Mouse (Mus musculus): ENCODE measurements around the gene Mettl26. TPM values are rescaled to one million over a fixed set of nuclear protein-coding genes. Genes with fewer than 3 reads are reported as not detected.

The Mettl26 gene
- 50.0 and 63.1 TPM in 2 replicates for total RNA-seq (2014; rRNA removed)
- 62.9 and 64.8 TPM in 2 replicates for polyA plus RNA-seq (2015; fragmentation: Nextera tagmentation; extraction: Ambion mirVana)

DNA sequence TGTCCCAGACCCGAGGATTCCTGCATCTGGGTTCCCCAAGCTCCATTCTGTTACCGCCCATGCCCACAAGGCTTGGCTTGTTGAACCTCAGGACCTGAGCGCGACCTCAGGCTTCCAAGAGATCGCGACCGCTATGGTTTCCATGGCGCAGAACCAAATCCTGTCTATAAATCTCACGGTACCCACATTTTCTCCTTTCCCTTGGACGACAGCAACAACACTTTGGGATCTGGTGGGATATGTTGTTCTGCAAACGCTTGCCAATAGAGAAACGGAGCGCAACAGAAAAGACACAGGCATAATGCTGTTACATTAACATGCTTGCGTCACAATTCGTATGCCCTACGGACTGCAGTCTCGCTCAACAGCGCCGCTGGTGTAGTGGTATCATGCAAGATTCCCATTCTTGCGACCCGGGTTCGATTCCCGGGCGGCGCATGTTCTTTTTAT is at the start of gene Mettl26:
Gene Mettl26, plus strand, starts transcription at position 354 of the 450 bp plus-strand sequence.
- no peaks in the 10 kb centered on the region for H3K27me3 ChIP-seq (ENCODE audit: insufficient read depth, low read length)
- WGBS: 0% methylated on average over 25 of the region's 25 CpGs
- H3K36me3 ChIP-seq (ENCODE audit: insufficient read depth, low read length): peaks cover 10% of the 10 kb centered on the region; the same call in 1 of the 2 replicates
- no peaks in the 10 kb centered on the region for H3K9me3 ChIP-seq (ENCODE audit: low read length)
- peak within 1 kb of the TSS; percentile 80 for H3K4me2 ChIP-seq (ENCODE audit: low read depth, low read length)
- H3K27ac ChIP-seq: peak within 1 kb of the TSS; percentile 96
- H3K4me3 ChIP-seq (ENCODE audit: low read length): peak within 1 kb of the TSS; percentile 69
- peak; percentile 68 for ATAC-seq
- TF ChIP-seq CTCF (IDR thresholded peaks at IDR 0.05; ENCODE audit: low read depth): peak; percentile 29; the same call in 1 of the 2 replicates
- H3K9ac ChIP-seq (replicated peaks; ENCODE audit: low read length): peak within 1 kb of the TSS; percentile 79
- H3K4me1 ChIP-seq (ENCODE audit: insufficient read depth, low read length): peaks cover 13% of the 10 kb centered on the region; the same call in 1 of the 2 replicates
- peak; percentile 95 for DNase-seq (ENCODE audit: low spot score)

DNA sequence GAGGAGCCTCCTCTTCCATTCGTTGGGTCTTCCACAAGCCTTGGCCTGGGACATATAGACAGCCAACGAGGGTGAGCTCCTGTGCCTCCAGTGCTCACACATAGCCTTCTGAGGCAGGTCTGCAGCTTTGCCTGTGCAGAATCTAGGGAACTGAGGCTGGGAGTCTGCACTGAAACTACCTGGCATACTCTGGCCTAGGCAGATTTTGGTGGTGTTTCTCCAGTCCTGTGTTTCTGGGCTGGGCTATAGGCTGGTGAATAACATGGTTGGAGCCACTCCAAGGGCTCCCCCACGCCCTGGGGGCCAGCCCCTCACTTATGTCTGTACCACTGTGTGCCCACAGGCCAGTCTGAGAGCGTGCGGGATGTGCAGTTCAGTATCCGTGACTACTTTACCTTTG is 49.6 kb upstream of the Mettl26 start:
- no peak overlapping the region for H3K4me3 ChIP-seq (ENCODE audit: low read length)
- H3K9ac ChIP-seq (replicated peaks; ENCODE audit: low read length): no peak overlapping the region
- H3K27ac ChIP-seq: no peak overlapping the region
- peaks cover 29% of the 10 kb centered on the region for H3K4me1 ChIP-seq (ENCODE audit: insufficient read depth, low read length)
- WGBS: 88% methylated on average over 6 of the region's 6 CpGs
- no peaks in the 10 kb centered on the region for H3K9me3 ChIP-seq (ENCODE audit: low read length)
- no peak overlapping the region for H3K4me2 ChIP-seq (ENCODE audit: low read depth, low read length)
- H3K27me3 ChIP-seq (ENCODE audit: insufficient read depth, low read length): no peaks in the 10 kb centered on the region
- DNase-seq (ENCODE audit: low spot score): no peak
- ATAC-seq: no peak
- H3K36me3 ChIP-seq (ENCODE audit: insufficient read depth, low read length): peaks cover 14% of the 10 kb centered on the region; the same call in 1 of the 2 replicates
- no peak for TF ChIP-seq CTCF (IDR thresholded peaks at IDR 0.05; ENCODE audit: low read depth)

DNA sequence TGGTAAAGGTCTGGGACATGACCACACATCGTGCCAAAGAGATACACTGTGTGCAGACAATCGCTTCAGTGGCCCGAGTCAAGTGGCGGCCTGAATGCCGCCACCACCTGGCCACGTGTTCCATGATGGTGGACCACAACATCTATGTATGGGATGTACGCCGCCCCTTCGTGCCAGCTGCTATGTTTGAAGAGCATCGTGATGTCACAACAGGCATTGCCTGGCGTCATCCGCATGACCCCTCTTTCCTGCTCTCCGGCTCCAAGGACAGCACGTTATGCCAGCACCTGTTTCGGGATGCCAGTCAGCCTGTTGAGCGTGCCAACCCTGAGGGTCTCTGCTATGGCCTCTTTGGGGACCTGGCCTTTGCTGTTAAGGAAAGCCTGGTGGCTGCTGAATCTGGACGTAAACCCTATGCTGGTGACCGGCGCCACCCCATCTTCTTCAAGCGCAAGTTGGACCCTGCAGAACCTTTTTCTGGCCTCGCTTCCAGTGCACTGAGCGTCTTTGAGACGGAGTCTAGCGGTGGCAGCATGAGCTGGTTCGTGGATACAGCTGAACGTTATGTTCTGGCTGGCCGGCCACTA is 48.8 kb upstream of the Mettl26 start:
- no peak overlapping the region for H3K27ac ChIP-seq
- no peak for TF ChIP-seq CTCF (IDR thresholded peaks at IDR 0.05; ENCODE audit: low read depth)
- H3K27me3 ChIP-seq (ENCODE audit: insufficient read depth, low read length): no peaks in the 10 kb centered on the region
- H3K4me1 ChIP-seq (ENCODE audit: insufficient read depth, low read length): peaks cover 29% of the 10 kb centered on the region
- H3K9me3 ChIP-seq (ENCODE audit: low read length): no peaks in the 10 kb centered on the region
- ATAC-seq (no peak), DNase-seq (ENCODE audit: low spot score) (no peak)
- H3K4me2 ChIP-seq (ENCODE audit: low read depth, low read length): no peak overlapping the region
- WGBS: 95% methylated on average over 27 of the region's 27 CpGs
- peaks cover 22% of the 10 kb centered on the region; the same call in 1 of the 2 replicates for H3K36me3 ChIP-seq (ENCODE audit: insufficient read depth, low read length)
- H3K4me3 ChIP-seq (ENCODE audit: low read length): no peak overlapping the region
- H3K9ac ChIP-seq (replicated peaks; ENCODE audit: low read length): no peak overlapping the region

DNA sequence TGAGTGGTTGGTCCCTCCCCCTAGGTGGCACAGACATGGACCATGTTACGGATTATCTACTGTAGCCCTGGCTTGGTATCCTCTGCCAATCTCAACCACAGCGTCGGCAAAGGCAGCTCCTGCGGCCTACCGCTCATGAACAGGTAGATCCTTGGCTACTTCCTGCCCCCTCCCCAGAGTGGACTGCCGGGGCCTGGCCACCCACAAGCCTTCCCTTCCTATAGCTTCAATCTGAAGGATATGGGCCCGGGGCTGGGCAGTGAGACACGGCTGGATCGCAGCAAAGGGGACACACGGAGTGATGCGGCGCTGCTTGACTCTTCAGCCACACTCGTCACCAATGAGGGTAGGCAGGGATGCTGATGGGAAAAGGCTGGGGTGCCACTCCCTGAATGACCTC is 47.9 kb upstream of the Mettl26 start:
- no peak overlapping the region for H3K4me3 ChIP-seq (ENCODE audit: low read length)
- H3K36me3 ChIP-seq (ENCODE audit: insufficient read depth, low read length): peaks cover 25% of the 10 kb centered on the region; the same call in 1 of the 2 replicates
- H3K27ac ChIP-seq: no peak overlapping the region
- no peak overlapping the region for H3K9ac ChIP-seq (replicated peaks; ENCODE audit: low read length)
- ATAC-seq (no peak), DNase-seq (ENCODE audit: low spot score) (no peak)
- no peak overlapping the region for H3K4me2 ChIP-seq (ENCODE audit: low read depth, low read length)
- 91% methylated on average over 13 of the region's 13 CpGs for WGBS
- H3K27me3 ChIP-seq (ENCODE audit: insufficient read depth, low read length): no peaks in the 10 kb centered on the region
- no peaks in the 10 kb centered on the region for H3K9me3 ChIP-seq (ENCODE audit: low read length)
- no peak for TF ChIP-seq CTCF (IDR thresholded peaks at IDR 0.05; ENCODE audit: low read depth)
- peaks cover 34% of the 10 kb centered on the region for H3K4me1 ChIP-seq (ENCODE audit: insufficient read depth, low read length)

DNA sequence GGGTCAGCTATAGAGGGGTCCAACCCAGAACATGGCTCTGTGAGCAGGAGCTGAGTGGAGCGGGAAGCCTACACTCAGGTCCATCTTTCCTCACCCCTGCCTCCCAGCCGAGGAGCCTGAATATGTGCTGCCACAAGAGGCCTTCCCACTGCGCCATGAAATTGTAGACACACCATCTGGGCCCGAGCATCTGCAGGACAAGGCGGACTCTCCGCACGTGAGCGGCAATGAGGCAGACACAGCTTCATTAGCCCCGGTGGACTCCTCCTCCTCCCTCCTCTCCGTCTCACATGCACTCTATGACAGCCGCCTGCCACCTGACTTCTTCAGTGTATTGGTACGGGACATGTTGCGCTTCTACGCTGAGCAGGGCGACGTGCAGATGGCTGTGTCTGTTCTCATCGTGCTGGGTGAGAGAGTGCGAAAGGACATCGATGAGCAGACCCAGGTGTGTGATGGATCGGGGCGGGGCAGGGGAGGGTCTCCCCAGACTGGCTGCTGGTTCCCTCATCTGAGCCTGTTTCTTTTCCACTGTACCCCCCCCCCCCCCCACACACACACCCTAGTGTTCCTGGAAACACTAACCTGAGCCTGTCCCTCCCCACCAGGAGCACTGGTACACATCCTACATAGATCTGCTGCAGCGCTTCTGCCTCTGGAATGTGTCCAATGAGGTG is 47.2 kb upstream of the Mettl26 start:
- H3K27ac ChIP-seq: peak overlapping the region; percentile 96; the same call in 1 of the 2 replicates
- no peak overlapping the region for H3K4me2 ChIP-seq (ENCODE audit: low read depth, low read length)
- H3K36me3 ChIP-seq (ENCODE audit: insufficient read depth, low read length): peaks cover 25% of the 10 kb centered on the region; the same call in 1 of the 2 replicates
- ATAC-seq (no peak), DNase-seq (ENCODE audit: low spot score) (no peak)
- no peaks in the 10 kb centered on the region for H3K9me3 ChIP-seq (ENCODE audit: low read length)
- H3K9ac ChIP-seq (replicated peaks; ENCODE audit: low read length): peak overlapping the region; percentile 80; the same call in 1 of the 2 replicates
- 86% methylated on average over 22 of the region's 22 CpGs for WGBS
- peaks cover 35% of the 10 kb centered on the region for H3K4me1 ChIP-seq (ENCODE audit: insufficient read depth, low read length)
- TF ChIP-seq CTCF (IDR thresholded peaks at IDR 0.05; ENCODE audit: low read depth): no peak
- H3K27me3 ChIP-seq (ENCODE audit: insufficient read depth, low read length): no peaks in the 10 kb centered on the region
- H3K4me3 ChIP-seq (ENCODE audit: low read length): no peak overlapping the region

DNA sequence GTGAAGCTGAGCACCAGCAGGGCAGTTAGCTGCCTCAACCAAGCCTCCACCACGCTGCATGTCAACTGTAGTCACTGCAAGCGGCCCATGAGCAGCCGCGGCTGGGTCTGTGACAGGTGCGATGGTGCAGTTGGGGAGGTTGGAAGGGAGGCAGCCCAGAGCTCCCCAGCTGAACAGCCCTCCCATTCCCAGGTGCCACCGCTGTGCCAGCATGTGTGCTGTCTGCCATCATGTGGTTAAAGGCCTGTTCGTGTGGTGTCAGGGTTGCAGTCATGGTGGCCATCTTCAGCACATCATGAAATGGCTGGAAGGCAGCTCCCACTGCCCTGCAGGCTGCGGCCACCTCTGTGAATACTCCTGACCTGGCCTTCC is 46.7 kb upstream of the Mettl26 start:
- Histone ChIP-seq H3K4me2 (ENCODE audit: low read depth, low read length) (peak overlapping the region; percentile 80), H3K4me3 (ENCODE audit: low read length) (peak overlapping the region; percentile 46), H3K27me3 (ENCODE audit: insufficient read depth, low read length) (no peaks in the 10 kb centered on the region), H3K27ac (peak overlapping the region; percentile 96), H3K36me3 (ENCODE audit: insufficient read depth, low read length) (peaks cover 25% of the 10 kb centered on the region; the same call in 1 of the 2 replicates), H3K4me1 (ENCODE audit: insufficient read depth, low read length) (peaks cover 35% of the 10 kb centered on the region), H3K9me3 (ENCODE audit: low read length) (no peaks in the 10 kb centered on the region), H3K9ac (replicated peaks; ENCODE audit: low read length) (peak overlapping the region; percentile 80)
- no peak for TF ChIP-seq CTCF (IDR thresholded peaks at IDR 0.05; ENCODE audit: low read depth)
- DNase-seq (ENCODE audit: low spot score): no peak
- ATAC-seq: no peak
- 75% methylated on average over 8 of the region's 8 CpGs for WGBS
